Mouse (Mus musculus): ENCODE results near the gene Asphd1. TPM values are rescaled to one million over a fixed set of nuclear protein-coding genes. Genes with fewer than 3 reads are reported as not detected.

Asphd1 gene
- polyA plus RNA-seq, 1 experiment from 2014 or later = not detected

DNA sequence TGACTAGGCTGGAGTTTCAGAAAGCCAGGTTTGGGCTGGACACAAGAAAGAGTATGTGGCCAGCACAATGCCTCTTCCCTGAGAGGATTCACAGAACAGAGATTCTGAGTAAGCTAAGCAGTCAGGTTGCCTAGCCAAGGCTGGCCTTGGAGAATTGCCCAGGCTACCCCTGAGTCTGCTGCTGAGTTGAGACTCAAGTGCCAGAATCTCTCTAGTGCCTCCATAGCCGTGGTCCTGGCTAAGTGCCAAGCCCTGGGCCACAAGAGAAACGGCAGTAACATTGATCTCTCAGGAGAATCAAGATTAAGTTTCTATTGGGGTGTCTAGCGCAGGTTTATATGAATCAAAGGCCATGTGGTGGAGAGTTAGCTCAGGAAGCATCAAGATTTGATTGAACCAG lies 16.2 kb upstream of the Asphd1 start:
- no peaks in the 10 kb centered on the region for H3K9me3 ChIP-seq (ENCODE audit: control insufficient read depth, low read length)
- ATAC-seq (ENCODE audit: insufficient number of reproducible peaks, insufficient read depth, low FRiP score, low read depth) = no peak
- H3K27ac ChIP-seq (replicated peaks in 1 of 2; ENCODE audit: control insufficient read depth in 1 of 2, insufficient read depth in 1 of 2, low read depth in 2 of 2, low read length in 2 of 2) = no peak overlapping the region
- H3K9ac ChIP-seq (ENCODE audit: low read length) = no peak overlapping the region
- no peaks in the 10 kb centered on the region for H3K36me3 ChIP-seq (ENCODE audit: control insufficient read depth, insufficient read depth, low read length)
- no peaks in the 10 kb centered on the region for H3K4me1 ChIP-seq (ENCODE audit: control insufficient read depth in 2 of 2, insufficient read depth in 2 of 2, low read length in 2 of 2)
- no peak overlapping the region for H3K4me2 ChIP-seq (ENCODE audit: low read length)
- H3K4me3 ChIP-seq (ENCODE audit: control insufficient read depth in 1 of 2, insufficient read depth in 1 of 2, low read depth in 1 of 2, low read length in 2 of 2) = no peak overlapping the region
- peaks cover 26% of the 10 kb centered on the region for H3K27me3 ChIP-seq (ENCODE audit: control insufficient read depth, insufficient read depth, low read length)
- WGBS = 40% methylated on average over 3 of the region's 3 CpGs

DNA sequence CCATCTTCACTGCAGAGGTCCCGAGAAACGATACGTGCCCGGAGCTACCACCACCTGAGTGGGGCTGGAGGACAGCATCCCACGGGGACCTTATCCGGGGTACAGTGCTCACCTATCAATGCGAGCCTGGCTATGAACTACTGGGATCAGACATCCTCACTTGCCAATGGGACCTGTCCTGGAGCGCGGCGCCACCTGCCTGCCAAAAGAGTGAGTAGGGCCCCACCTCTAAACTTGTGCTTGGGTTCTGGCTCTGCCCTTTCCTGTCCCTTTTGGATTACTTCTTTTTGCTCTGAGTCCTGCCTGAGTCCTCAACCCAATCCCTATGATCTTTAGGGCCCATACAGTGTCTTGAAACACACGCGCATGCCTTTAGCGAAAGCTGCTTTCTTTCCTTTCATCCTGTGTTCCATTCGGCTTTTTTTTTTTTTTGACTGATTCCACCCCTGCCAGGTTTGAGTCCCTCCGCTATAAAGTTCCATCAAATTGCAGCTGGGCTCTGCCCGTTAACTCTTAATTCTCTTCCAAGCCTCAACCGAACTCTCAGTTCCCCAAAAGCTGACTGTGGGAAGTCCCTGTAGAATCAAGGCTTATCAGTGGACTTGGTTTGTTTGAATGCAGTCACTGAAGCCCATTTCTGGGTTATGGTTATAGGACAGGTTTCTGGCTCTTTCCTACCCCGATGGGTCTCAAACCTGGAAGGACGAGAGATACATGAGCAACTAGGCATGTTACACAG lies 14.3 kb upstream of the Asphd1 start:
- 26% methylated on average over 19 of the region's 19 CpGs for WGBS
- H3K4me1 ChIP-seq (ENCODE audit: control insufficient read depth in 2 of 2, insufficient read depth in 2 of 2, low read length in 2 of 2) = no peaks in the 10 kb centered on the region
- no peak for ATAC-seq (ENCODE audit: insufficient number of reproducible peaks, insufficient read depth, low FRiP score, low read depth)
- H3K4me2 ChIP-seq (ENCODE audit: low read length) = no peak overlapping the region
- H3K4me3 ChIP-seq (ENCODE audit: control insufficient read depth in 1 of 2, insufficient read depth in 1 of 2, low read depth in 1 of 2, low read length in 2 of 2) = no peak overlapping the region
- no peak overlapping the region for H3K9ac ChIP-seq (ENCODE audit: low read length)
- peaks cover 26% of the 10 kb centered on the region for H3K27me3 ChIP-seq (ENCODE audit: control insufficient read depth, insufficient read depth, low read length)
- no peak overlapping the region for H3K27ac ChIP-seq (replicated peaks in 1 of 2; ENCODE audit: control insufficient read depth in 1 of 2, insufficient read depth in 1 of 2, low read depth in 2 of 2, low read length in 2 of 2)
- H3K9me3 ChIP-seq (ENCODE audit: control insufficient read depth, low read length) = no peaks in the 10 kb centered on the region
- no peaks in the 10 kb centered on the region for H3K36me3 ChIP-seq (ENCODE audit: control insufficient read depth, insufficient read depth, low read length)

DNA sequence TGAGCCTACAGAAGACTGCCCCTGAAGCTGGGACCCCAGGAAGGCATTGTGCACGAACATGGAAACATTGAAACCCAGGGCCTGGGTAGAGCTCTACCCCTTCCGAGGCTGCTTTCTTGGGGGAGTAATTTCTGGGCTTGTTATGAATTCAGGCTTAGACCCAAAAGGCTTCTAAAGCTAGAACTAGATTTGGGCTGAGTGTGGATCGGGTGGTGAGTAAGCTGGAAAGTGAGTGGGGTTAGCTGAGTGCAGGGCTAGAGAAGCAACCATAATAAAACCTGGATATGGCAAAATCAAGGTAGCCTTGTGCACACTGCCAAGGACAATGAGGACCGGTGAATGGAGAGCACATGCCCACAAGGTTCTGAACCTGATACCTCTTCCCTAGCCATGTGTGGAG lies 12.6 kb upstream of the Asphd1 start:
- no peak overlapping the region for H3K27ac ChIP-seq (replicated peaks in 1 of 2; ENCODE audit: control insufficient read depth in 1 of 2, insufficient read depth in 1 of 2, low read depth in 2 of 2, low read length in 2 of 2)
- H3K4me3 ChIP-seq (ENCODE audit: control insufficient read depth in 1 of 2, insufficient read depth in 1 of 2, low read depth in 1 of 2, low read length in 2 of 2) = no peak overlapping the region
- H3K27me3 ChIP-seq (ENCODE audit: control insufficient read depth, insufficient read depth, low read length) = peaks cover 26% of the 10 kb centered on the region
- 80% methylated on average over 4 of the region's 4 CpGs for WGBS
- H3K36me3 ChIP-seq (ENCODE audit: control insufficient read depth, insufficient read depth, low read length) = no peaks in the 10 kb centered on the region
- H3K4me2 ChIP-seq (ENCODE audit: low read length) = no peak overlapping the region
- ATAC-seq (ENCODE audit: insufficient number of reproducible peaks, insufficient read depth, low FRiP score, low read depth) = no peak
- H3K9ac ChIP-seq (ENCODE audit: low read length) = no peak overlapping the region
- no peaks in the 10 kb centered on the region for H3K9me3 ChIP-seq (ENCODE audit: control insufficient read depth, low read length)
- no peaks in the 10 kb centered on the region for H3K4me1 ChIP-seq (ENCODE audit: control insufficient read depth in 2 of 2, insufficient read depth in 2 of 2, low read length in 2 of 2)

- 71% methylated on average over 5 of the region's 5 CpGs for WGBS
- no peak overlapping the region for H3K9ac ChIP-seq (ENCODE audit: low read length)
- H3K4me1 ChIP-seq (ENCODE audit: control insufficient read depth in 2 of 2, insufficient read depth in 2 of 2, low read length in 2 of 2) = no peaks in the 10 kb centered on the region
- no peak for ATAC-seq (ENCODE audit: insufficient number of reproducible peaks, insufficient read depth, low FRiP score, low read depth)
- no peak overlapping the region for H3K4me2 ChIP-seq (ENCODE audit: low read length)
- no peak overlapping the region for H3K27ac ChIP-seq (replicated peaks in 1 of 2; ENCODE audit: control insufficient read depth in 1 of 2, insufficient read depth in 1 of 2, low read depth in 2 of 2, low read length in 2 of 2)
- no peak overlapping the region for H3K4me3 ChIP-seq (ENCODE audit: control insufficient read depth in 1 of 2, insufficient read depth in 1 of 2, low read depth in 1 of 2, low read length in 2 of 2)
- H3K36me3 ChIP-seq (ENCODE audit: control insufficient read depth, insufficient read depth, low read length) = no peaks in the 10 kb centered on the region
- H3K9me3 ChIP-seq (ENCODE audit: control insufficient read depth, low read length) = no peaks in the 10 kb centered on the region
- H3K27me3 ChIP-seq (ENCODE audit: control insufficient read depth, insufficient read depth, low read length) = peaks cover 26% of the 10 kb centered on the region
Measured at GRCm38 (mm10) chr7:126961095-126961494, 11.7 kb upstream of the Asphd1 start.

GRCm38 (mm10) chr7:126959780-126960179 lies 10.4 kb upstream of the Asphd1 start:
- Histone ChIP-seq H3K27me3 (ENCODE audit: control insufficient read depth, insufficient read depth, low read length) (peaks cover 26% of the 10 kb centered on the region), H3K4me3 (ENCODE audit: control insufficient read depth in 1 of 2, insufficient read depth in 1 of 2, low read depth in 1 of 2, low read length in 2 of 2) (no peak overlapping the region), H3K27ac (replicated peaks in 1 of 2; ENCODE audit: control insufficient read depth in 1 of 2, insufficient read depth in 1 of 2, low read depth in 2 of 2, low read length in 2 of 2) (no peak overlapping the region), H3K4me2 (ENCODE audit: low read length) (no peak overlapping the region), H3K9ac (ENCODE audit: low read length) (no peak overlapping the region), H3K4me1 (ENCODE audit: control insufficient read depth in 2 of 2, insufficient read depth in 2 of 2, low read length in 2 of 2) (no peaks in the 10 kb centered on the region), H3K36me3 (ENCODE audit: control insufficient read depth, insufficient read depth, low read length) (no peaks in the 10 kb centered on the region), H3K9me3 (ENCODE audit: control insufficient read depth, low read length) (no peaks in the 10 kb centered on the region)
- no peak for ATAC-seq (ENCODE audit: insufficient number of reproducible peaks, insufficient read depth, low FRiP score, low read depth)
- whole genome bisulfite sequencing = 64% methylated on average over 9 of the region's 9 CpGs

DNA sequence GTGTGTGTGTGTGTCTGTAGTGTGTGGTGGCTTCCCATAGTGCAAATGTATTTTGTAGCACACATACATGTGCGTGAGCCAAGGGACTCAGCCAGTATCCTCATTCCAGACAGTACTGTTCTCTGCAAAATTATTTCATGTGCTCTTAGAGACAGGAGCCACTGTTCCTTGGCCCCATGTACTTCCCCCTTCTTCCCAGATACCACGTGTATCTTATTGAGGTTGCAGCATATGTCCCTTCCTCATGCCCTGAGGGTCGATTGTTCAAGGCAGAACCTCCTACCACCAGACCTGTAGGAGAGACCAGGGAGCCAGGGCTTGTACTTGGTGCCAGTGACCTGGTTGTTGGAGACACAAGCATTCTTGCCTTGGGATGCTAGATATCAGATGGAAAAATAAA lies 5.7 kb upstream of the Asphd1 start:
- Histone ChIP-seq H3K9me3 (ENCODE audit: control insufficient read depth, low read length) (no peaks in the 10 kb centered on the region), H3K36me3 (ENCODE audit: control insufficient read depth, insufficient read depth, low read length) (no peaks in the 10 kb centered on the region), H3K27ac (replicated peaks in 1 of 2; ENCODE audit: control insufficient read depth in 1 of 2, insufficient read depth in 1 of 2, low read depth in 2 of 2, low read length in 2 of 2) (no peak overlapping the region), H3K27me3 (ENCODE audit: control insufficient read depth, insufficient read depth, low read length) (peaks cover 33% of the 10 kb centered on the region), H3K4me1 (ENCODE audit: control insufficient read depth in 2 of 2, insufficient read depth in 2 of 2, low read length in 2 of 2) (peaks cover 0 to 2% of the 10 kb centered on the region in 2 experiments; a peak in 2 of 4 replicates), H3K4me2 (ENCODE audit: low read length) (no peak overlapping the region), H3K9ac (ENCODE audit: low read length) (no peak overlapping the region), H3K4me3 (ENCODE audit: control insufficient read depth in 1 of 2, insufficient read depth in 1 of 2, low read depth in 1 of 2, low read length in 2 of 2) (no peak overlapping the region)
- no peak for ATAC-seq (ENCODE audit: insufficient number of reproducible peaks, insufficient read depth, low FRiP score, low read depth)
- 48% methylated on average over 3 of the region's 3 CpGs for WGBS

GRCm38 (mm10) chr7:126952646-126953045 lies 3.3 kb upstream of the Asphd1 start:
- no peak for ATAC-seq (ENCODE audit: insufficient number of reproducible peaks, insufficient read depth, low FRiP score, low read depth)
- 1% methylated on average over 8 of the region's 8 CpGs for WGBS

DNA sequence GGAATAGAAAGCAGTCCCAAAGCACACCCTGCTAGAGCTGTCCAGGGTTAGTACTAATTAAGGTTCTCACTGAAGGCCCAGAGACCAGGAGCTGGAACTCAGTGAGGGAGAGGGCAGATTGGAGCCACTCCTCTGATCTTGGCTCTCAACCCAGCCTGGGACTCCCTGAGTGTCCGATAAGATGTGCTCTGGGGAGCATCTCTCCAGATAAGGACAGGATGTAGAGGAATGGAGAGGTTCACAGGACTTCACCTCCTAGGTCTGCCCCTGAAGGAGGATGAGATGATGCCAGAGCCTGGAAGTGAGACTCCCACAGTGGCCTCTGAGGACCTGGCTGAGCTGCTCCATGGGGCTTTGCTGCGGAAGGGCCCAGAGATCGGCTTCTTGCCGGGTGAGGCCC lies 2.4 kb upstream of the Asphd1 start:
- 14% methylated on average over 4 of the region's 4 CpGs for WGBS

More at GRCm38 (mm10) chr7:126952646-126953045, 3.3 kb upstream of the Asphd1 start:
- Histone ChIP-seq H3K9me3 (ENCODE audit: control insufficient read depth, low read length) (no peaks in the 10 kb centered on the region), H3K27ac (replicated peaks in 1 of 2; ENCODE audit: control insufficient read depth in 1 of 2, insufficient read depth in 1 of 2, low read depth in 2 of 2, low read length in 2 of 2) (no peak overlapping the region), H3K27me3 (ENCODE audit: control insufficient read depth, insufficient read depth, low read length) (peaks cover 35% of the 10 kb centered on the region), H3K4me2 (ENCODE audit: low read length) (no peak overlapping the region), H3K36me3 (ENCODE audit: control insufficient read depth, insufficient read depth, low read length) (no peaks in the 10 kb centered on the region), H3K9ac (ENCODE audit: low read length) (no peak overlapping the region), H3K4me1 (ENCODE audit: control insufficient read depth in 2 of 2, insufficient read depth in 2 of 2, low read length in 2 of 2) (peaks cover 4 to 9% of the 10 kb centered on the region in 2 experiments; a peak in 2 of 4 replicates), H3K4me3 (ENCODE audit: control insufficient read depth in 1 of 2, insufficient read depth in 1 of 2, low read depth in 1 of 2, low read length in 2 of 2) (no peak overlapping the region)

More for the DNA sequence above, 2.4 kb upstream of the Asphd1 start:
- Histone ChIP-seq H3K4me1 (ENCODE audit: control insufficient read depth in 2 of 2, insufficient read depth in 2 of 2, low read length in 2 of 2) (peaks cover 4 to 9% of the 10 kb centered on the region in 2 experiments; a peak in 2 of 4 replicates), H3K27me3 (ENCODE audit: control insufficient read depth, insufficient read depth, low read length) (peaks cover 35% of the 10 kb centered on the region), H3K4me2 (ENCODE audit: low read length) (no peak overlapping the region), H3K4me3 (ENCODE audit: control insufficient read depth in 1 of 2, insufficient read depth in 1 of 2, low read depth in 1 of 2, low read length in 2 of 2) (no peak overlapping the region), H3K9me3 (ENCODE audit: control insufficient read depth, low read length) (no peaks in the 10 kb centered on the region), H3K9ac (ENCODE audit: low read length) (no peak overlapping the region), H3K36me3 (ENCODE audit: control insufficient read depth, insufficient read depth, low read length) (no peaks in the 10 kb centered on the region), H3K27ac (replicated peaks in 1 of 2; ENCODE audit: control insufficient read depth in 1 of 2, insufficient read depth in 1 of 2, low read depth in 2 of 2, low read length in 2 of 2) (no peak overlapping the region)
- ATAC-seq (ENCODE audit: insufficient number of reproducible peaks, insufficient read depth, low FRiP score, low read depth) = no peak

Data from heart, embryonic 14.5 days (tissue).